Mouse (Mus musculus) heart, adult 2 months (tissue): ENCODE data around the gene Nelfb. TPM values are rescaled to one million over a fixed set of nuclear protein-coding genes. Genes with fewer than 3 reads are reported as not detected.

Source experiments
- DNase-seq, 2 experiments: peaks; one replicate each; pipeline ENCODE4 v3.0.0; 2021
- H3K27ac ChIP-seq: fragments of 200-600 bp; 2 replicates; pipeline ENCODE4 v1.8.1; 2022
- H3K27me3 ChIP-seq: fragments of 200-500 bp; 2 replicates; pipeline ENCODE4 v1.6.1; 2012; ENCODE audit warnings: mild to moderate bottlenecking, low read length, inconsistent platforms, mixed read lengths; ENCODE audit not compliant: control insufficient read depth, insufficient read depth
- H3K36me3 ChIP-seq: fragments of 200-500 bp; 2 replicates; pipeline ENCODE4 v1.6.1; 2012; ENCODE audit warnings: low read length, inconsistent platforms; ENCODE audit not compliant: control insufficient read depth, insufficient read depth
- H3K4me1 ChIP-seq: fragments of 200-500 bp; 2 replicates; pipeline ENCODE4 v1.6.1; 2011; ENCODE audit warnings: low read length; ENCODE audit not compliant: control insufficient read depth, insufficient read depth
- H3K4me3 ChIP-seq: fragments of 200-600 bp; 2 replicates; pipeline ENCODE4 v1.8.1; 2022
- H3K79me2 ChIP-seq: fragments of 200-500 bp; replicated peaks from 2 replicates; pipeline ENCODE4 v1.6.1; 2012; ENCODE audit warnings: mild to moderate bottlenecking, inconsistent platforms, low read length, moderate library complexity, mixed read lengths; ENCODE audit not compliant: control insufficient read depth, insufficient read depth
- H3K9ac ChIP-seq: fragments of 200-500 bp; 2 replicates; pipeline ENCODE4 v1.6.1; 2012; ENCODE audit warnings: low read depth, mild to moderate bottlenecking, control low read depth, inconsistent platforms, low read length, mixed read lengths
- CTCF ChIP-seq: fragments of 200-600 bp; IDR thresholded peaks from 2 replicates; pipeline ENCODE4 v1.8.1; 2022; ENCODE audit warnings: antibody characterized with exemption, mild to moderate bottlenecking, moderate library complexity
- EP300 ChIP-seq: fragments of 200-500 bp; IDR thresholded peaks from 2 replicates; pipeline ENCODE4 v1.6.1; 2011; ENCODE audit warnings: low read depth, low read length, control low read depth; ENCODE audit not compliant: insufficient read depth
- POLR2A ChIP-seq: fragments of 200-500 bp; IDR thresholded peaks from 2 replicates; pipeline ENCODE4 v1.6.1; 2011; ENCODE audit warnings: mild to moderate bottlenecking, low read depth, low read length, control low read depth; ENCODE audit not compliant: insufficient read depth
- WGBS: fragments of 180-500 bp; shearing (Covaris S2); methylation state at CpG from one replicate; pipeline ENCODE4 v1.1.7; 2018; 5-methylcytosine and 5-hydroxymethylcytosine counted together
- intact Hi-C: fragments of 180-260 bp; cut with DNase I; formaldehyde crosslinking; loops from one replicate; pipeline ENCODE4 v1.15.1; 2025
- polyA plus RNA-seq: library from polyadenylated mRNA; depleted of rRNA; stranded (reverse); fragments of >200 nt; gene quantifications from 2 replicates; pipeline ENCODE4 v1.2.3, GENCODE M21; 2012
- total RNA-seq, 2 experiments: library from RNA; stranded (reverse); gene quantifications; 2 replicates each; pipeline ENCODE4 v1.2.3; 2021

Gene Nelfb
- total and polyA plus RNA-seq, 3 experiments, result 37.4 to 47.0 (median 37.4) TPM

DNA sequence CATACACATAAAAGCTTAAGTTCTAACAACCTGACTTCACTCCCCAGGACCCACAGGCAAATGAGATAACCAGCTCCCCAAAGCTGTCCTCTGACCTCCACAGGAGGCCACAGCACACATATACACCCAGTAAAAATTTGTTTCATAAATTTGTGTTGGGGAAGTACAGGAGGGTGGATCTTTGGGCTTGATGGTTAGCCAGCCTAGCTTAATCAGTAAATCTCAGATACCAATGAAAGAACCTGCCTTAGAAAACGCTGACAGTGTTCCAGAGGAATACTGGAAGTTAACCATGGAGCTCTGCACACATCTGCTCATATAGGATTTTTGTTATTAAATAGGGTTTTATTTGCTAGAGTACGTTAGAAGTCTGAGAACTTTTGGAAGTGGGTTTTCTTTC lies 6.4 kb upstream of the Nelfb start:
- Histone ChIP-seq H3K79me2 (no peaks in the 10 kb centered on the region), H3K4me3 (no peak overlapping the region), H3K36me3 (no peaks in the 10 kb centered on the region), H3K27me3 (no peaks in the 10 kb centered on the region), H3K27ac (no peak overlapping the region), H3K9ac (no peak overlapping the region), H3K4me1 (no peaks in the 10 kb centered on the region)
- WGBS, result 56% methylated on average over 2 of the region's 2 CpGs
- no peak for TF ChIP-seq EP300
- no peak for TF ChIP-seq POLR2A
- intact Hi-C loops, result no loop called here
- DNase-seq, result no peak

DNA sequence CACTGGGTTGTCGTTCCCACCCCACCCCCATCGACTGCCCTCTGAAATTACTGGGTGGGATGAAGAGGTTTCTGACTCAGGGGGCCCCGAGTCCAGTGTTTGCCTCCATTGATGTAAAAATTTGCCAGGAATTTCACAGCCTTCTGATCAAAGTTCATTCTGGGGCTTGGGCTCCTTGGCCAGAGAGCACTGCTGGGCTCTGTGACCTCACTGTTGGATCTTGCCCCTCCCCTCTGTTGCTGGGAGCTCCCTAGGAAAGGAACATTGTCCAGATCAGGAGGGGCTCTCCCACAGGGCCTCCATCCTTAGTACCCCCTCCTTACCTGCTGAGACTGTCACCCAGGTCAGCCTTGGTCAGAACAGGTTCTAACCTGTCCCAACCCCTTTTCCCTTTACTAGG lies 3.2 kb upstream of the Nelfb start, which contains the start of gene Stpg3:
Gene Stpg3, minus strand, starts transcription at position 194 of the 400 bp plus-strand sequence.
- H3K4me1 ChIP-seq, result peaks cover 4% of the 10 kb centered on the region; the same call in 1 of the 2 replicates
- 70% methylated on average over 3 of the region's 3 CpGs for WGBS
- no peak for DNase-seq
- H3K9ac ChIP-seq, result no peak within 1 kb of the TSS
- no peak within 1 kb of the TSS for H3K4me3 ChIP-seq
- peaks cover 2% of the 10 kb centered on the region for H3K79me2 ChIP-seq
- H3K27me3 ChIP-seq, result no peaks in the 10 kb centered on the region
- TF ChIP-seq EP300, result no peak
- TF ChIP-seq CTCF, result no peak
- TF ChIP-seq POLR2A, result no peak
- no peaks in the 10 kb centered on the region for H3K36me3 ChIP-seq
- intact Hi-C loops, result no loop called here
- no peak within 1 kb of the TSS for H3K27ac ChIP-seq

DNA sequence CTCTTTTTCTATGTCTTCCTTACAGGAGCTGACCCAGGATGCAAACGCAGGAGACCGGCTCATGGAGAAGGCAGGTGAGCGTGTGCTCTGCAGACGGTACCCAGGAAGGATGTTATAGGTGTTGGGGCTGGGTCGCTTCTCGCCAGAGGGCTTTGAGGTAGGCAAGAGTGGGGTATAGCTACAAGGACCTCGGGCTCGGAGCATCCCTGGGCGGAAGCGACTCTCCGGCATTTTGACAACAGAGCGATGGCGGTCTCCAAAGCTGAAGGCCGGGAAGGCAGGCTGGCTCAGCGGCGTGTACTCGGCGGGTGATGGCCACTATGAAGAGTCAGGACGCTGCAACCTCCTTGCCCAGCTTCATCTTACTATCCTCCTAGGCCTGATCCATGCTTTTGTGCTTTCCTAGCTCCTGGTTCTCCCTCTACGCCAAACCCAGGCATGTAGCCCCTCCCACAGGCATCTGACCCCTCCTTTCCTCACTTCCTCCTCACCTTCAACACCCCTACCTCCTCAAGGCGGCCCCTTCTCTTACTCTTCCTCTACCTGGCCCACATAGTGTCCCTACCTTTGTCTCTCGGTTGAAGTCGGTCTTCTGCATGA lies 2.1 kb upstream of the Nelfb start:
- H3K4me3 ChIP-seq, result no peak overlapping the region
- no peak for TF ChIP-seq CTCF
- no peak for TF ChIP-seq EP300
- no peak for TF ChIP-seq POLR2A
- intact Hi-C loops, result no loop called here
- no peak overlapping the region for H3K9ac ChIP-seq
- no peak overlapping the region for H3K27ac ChIP-seq
- 66% methylated on average over 23 of the region's 23 CpGs for WGBS
- no peak for DNase-seq
- H3K27me3 ChIP-seq, result no peaks in the 10 kb centered on the region
- peaks cover 2% of the 10 kb centered on the region for H3K79me2 ChIP-seq
- peaks cover 4% of the 10 kb centered on the region; the same call in 1 of the 2 replicates for H3K4me1 ChIP-seq
- H3K36me3 ChIP-seq, result no peaks in the 10 kb centered on the region

DNA sequence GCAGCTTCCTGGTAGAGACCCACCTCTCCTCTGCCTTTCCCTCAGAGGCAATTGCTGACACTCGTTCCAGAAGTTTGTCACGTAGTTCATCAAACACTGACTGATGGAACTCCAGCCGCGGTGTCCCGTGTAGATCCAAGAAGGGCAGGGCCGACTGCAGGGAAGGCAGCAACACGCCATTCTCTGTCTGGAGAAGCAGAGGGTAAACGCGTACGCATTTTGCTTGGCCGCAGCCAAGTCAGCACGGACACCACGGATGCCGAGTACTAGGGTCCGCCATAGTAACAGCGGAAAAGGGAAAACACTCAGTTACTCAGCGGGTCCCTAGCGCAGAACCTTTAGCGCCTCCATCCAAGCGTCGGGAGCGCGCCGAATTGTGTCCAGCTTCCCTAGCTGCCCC lies 603 bp downstream of the Nelfb start:
- Histone ChIP-seq H3K4me3 (peak overlapping the region; percentile 69), H3K27me3 (no peaks in the 10 kb centered on the region), H3K36me3 (no peaks in the 10 kb centered on the region), H3K4me1 (peaks cover 4% of the 10 kb centered on the region; the same call in 1 of the 2 replicates), H3K27ac (peak overlapping the region; percentile 99), H3K9ac (peak overlapping the region; percentile 97), H3K79me2 (peaks cover 2% of the 10 kb centered on the region)
- under 1% methylated on average over 24 of the region's 24 CpGs for WGBS
- no peak for DNase-seq
- TF ChIP-seq POLR2A, result no peak
- no peak for TF ChIP-seq EP300
- no peak for TF ChIP-seq CTCF
- intact Hi-C loops, result loop anchor here (1.0 to 2.0 kb wide), 2 partner anchors 14 to 18 kb away; partner anchors contain the start of gene Tubb4b

DNA sequence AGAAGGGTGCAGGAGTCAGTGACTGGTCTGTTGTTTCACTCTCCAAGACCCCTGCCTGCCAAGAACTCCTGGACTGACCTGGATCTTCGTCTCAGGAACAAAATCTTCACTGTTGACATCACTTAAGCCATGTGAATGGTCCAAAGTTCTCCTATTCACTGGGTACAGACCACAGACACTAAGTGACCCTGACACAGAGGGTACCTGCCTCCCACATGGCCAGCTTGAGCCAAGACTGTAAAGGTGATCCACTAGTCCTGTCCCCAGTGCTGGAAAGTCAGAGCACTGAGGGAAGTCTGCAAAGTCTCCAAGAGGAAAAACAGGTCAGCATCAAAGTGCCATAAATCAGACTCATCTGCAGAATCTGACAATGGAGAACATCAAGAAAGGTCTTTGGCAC lies 3.7 kb downstream of the Nelfb start:
- Histone ChIP-seq H3K27ac (no peak overlapping the region), H3K9ac (no peak overlapping the region), H3K27me3 (no peaks in the 10 kb centered on the region), H3K36me3 (no peaks in the 10 kb centered on the region), H3K4me1 (peaks cover 4% of the 10 kb centered on the region; the same call in 1 of the 2 replicates), H3K4me3 (no peak overlapping the region), H3K79me2 (peaks cover 2% of the 10 kb centered on the region)
- 74% methylated on average over 1 of the region's 1 CpGs for WGBS
- no peak for DNase-seq
- TF ChIP-seq CTCF (no peak), POLR2A (no peak), EP300 (no peak)
- intact Hi-C loops, result no loop called here

DNA sequence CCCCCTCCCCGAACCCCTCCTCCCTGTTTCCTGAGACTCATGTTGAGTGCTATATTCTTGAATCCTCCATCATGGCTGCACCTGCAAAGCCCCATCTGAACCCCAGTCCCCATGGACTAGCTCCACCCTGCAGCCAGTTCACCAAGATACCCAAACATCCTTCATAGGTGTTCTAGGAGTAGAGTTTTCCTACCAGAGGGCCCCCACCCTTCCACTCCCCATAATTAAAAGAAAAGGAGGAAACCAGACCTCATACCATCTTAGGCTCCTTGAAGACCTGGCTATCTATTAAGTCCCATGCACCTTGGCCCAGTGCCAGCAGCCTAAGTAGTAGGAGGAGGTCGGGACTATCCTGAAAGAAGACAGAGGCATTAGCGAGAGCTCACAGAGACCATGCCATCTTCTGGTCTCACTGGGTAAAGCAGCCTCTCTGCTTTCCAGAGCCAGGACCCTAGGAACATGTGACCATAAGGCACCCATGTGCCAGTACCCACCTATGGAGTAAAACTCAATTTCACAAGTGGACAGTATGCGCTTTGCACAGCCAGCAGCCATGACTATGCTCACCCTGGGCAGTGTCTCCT lies 7.6 kb downstream of the Nelfb start:
- WGBS, result 47% methylated on average over 4 of the region's 4 CpGs
- TF ChIP-seq CTCF (peak; percentile 44), POLR2A (no peak)
- no peak overlapping the region for H3K9ac ChIP-seq
- no peak for DNase-seq
- intact Hi-C loops, result no loop called here
- H3K4me3 ChIP-seq, result no peak overlapping the region
- H3K27ac ChIP-seq, result no peak overlapping the region
- no peaks in the 10 kb centered on the region for H3K27me3 ChIP-seq
- no peaks in the 10 kb centered on the region for H3K79me2 ChIP-seq
- H3K4me1 ChIP-seq, result no peaks in the 10 kb centered on the region
- no peaks in the 10 kb centered on the region for H3K36me3 ChIP-seq
